Mouse (Mus musculus) layer of hippocampus, postnatal 10 days (tissue): ENCODE measurements around the gene Ntrk3. TPM values are rescaled to one million over a fixed set of nuclear protein-coding genes. Genes with fewer than 3 reads are reported as not detected.
A peak's percentile ranks its signal among the peaks of the same experiment; 100 is the strongest.

Experiments
- DNase-seq, 2 experiments: peaks; one replicate each; pipeline ENCODE4 v3.0.0; 2021; ENCODE audit warnings: low spot score in 2 of 2
- total RNA-seq, 2 experiments: library from RNA; stranded (reverse); gene quantifications; 2 replicates each; pipeline ENCODE4 v1.2.3; 2021

Ntrk3 gene
- total RNA-seq, 2 experiments from 2014 or later, result 173 to 199 TPM

DNA sequence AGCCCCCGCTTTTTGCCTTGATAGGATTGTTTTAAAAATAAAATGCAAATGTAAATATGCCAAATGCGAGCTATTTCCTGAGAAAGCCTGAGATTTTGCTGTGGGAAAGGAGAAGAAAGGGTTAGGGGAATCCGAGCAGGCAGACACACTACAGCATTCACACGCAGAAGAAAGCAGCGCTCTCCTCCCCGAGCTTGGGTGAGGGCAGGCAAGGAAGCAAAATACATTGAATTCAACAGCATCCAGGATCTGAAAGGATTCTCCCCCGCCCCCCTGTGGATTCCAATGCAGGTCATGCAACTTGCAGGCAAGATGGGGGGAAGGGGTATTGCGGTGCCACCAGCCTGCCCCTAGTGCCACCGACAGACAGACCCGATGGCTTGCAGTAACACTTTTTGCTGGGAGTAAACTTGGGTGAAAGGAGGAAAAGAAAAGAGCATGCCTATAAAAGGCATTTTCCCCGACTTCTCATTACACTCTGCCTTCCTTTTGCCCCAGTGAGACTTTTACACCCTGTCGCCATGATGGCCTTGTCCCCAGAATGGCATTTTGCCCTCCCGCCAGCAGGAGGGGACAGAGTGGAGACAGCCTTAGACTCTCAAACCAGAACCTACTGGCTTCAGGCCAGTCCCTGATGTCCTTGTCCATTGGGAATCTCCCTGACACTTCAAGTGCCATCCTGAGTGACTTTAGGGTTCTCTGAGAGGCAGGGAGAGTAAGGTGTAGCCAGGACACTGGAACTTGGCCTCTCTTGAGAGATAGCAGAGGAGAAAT, 158.2 kb downstream of the Ntrk3 start:
- peak; percentile 65 to 73 for DNase-seq

DNA sequence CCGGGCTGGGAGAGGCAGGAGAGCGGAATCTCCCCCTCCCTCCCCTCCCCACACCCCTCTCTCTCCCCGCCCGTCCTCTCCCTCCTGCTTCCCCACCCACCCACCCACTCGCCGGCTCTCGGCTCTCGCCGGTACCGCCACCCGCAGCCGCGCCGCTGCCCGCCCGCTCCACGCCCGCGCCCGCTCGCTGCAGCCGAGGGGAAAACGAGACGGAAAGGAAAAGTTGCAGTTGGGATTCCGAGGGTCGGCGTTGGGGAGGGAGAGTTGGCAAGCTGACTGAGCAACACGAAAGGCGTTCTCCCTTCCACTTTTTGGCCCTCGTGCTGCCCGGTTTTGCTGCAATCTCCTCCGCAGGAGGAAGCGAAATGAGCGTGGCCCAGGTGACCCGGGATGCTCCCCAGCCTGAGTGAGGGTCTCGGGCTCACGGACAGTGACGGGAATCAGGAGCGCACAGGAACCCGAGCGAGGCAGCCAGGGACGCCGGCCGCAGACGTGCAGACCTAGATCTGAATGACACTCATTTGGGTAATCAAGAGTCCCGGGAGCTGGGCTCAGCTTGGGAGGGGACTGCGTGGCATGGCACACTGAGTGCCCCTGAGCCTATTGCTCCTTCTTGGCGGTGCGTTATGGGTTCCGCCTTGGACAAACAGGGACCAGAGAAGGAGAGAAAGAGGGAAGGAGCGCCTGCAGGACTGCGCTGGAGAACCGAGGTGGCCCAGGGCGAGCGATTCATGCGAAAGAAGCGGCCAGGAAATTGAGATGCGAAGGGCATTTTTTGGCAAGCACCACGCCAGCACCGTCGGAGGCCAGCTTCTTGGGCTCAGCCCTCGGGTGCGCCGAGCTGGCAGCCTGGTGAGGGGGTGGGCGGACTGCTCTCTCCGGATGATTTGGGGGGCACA, 159.1 kb downstream of the Ntrk3 start:
- DNase-seq, result peak; percentile 70 to 71

DNA sequence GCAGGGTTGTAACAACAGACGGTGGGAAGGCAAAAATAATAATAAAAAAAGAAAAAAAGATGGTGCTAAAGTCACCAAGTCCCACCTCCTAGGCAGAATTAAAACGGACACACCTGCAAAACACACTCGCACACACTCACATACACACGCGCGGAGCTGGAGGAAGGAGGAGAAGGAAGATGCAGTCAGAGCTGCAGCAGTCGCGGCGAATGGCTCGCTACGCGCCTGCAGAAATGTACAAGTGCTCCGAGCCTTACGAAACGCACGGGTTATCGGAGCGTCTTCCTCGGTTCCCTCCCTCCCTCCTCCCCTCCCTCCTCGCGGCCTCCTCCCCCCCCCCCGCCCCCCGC, 159.7 kb downstream of the Ntrk3 start:
- DNase-seq, result peak; percentile 59 to 65

DNA sequence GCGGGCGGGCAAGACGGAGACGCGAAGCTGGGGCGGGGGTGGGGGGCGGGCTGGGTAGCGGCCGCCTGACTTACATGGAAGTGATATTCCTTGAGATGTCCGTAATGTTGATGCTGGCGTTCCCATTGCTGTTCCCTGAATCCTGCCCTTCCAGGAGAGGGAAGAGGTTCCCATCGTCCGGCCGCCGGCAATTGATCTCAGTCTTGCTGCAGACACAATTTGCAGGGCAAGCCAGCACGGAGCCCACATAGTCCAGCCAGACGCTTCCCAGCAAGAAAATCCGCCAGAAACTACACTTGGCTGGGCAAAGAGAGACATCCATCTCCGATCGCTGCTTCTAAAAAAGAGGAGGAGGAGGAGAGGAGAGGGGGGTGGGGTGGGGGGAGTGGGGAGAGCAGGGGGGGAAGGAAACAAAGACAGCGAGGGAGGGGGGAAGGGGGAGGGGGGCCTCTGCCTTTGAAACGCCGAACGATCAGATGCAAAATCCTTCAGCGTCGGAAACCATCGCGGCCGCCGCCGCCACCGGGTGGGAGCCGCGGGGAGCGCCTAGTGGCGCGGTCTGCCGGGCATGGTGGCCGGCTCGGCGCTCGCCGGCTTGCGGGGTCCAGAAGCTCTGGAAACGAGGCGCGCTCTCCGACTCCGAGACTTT, 160.2 kb downstream of the Ntrk3 start:
- peak in 1 of 2 experiments; percentile 53 for DNase-seq

DNA sequence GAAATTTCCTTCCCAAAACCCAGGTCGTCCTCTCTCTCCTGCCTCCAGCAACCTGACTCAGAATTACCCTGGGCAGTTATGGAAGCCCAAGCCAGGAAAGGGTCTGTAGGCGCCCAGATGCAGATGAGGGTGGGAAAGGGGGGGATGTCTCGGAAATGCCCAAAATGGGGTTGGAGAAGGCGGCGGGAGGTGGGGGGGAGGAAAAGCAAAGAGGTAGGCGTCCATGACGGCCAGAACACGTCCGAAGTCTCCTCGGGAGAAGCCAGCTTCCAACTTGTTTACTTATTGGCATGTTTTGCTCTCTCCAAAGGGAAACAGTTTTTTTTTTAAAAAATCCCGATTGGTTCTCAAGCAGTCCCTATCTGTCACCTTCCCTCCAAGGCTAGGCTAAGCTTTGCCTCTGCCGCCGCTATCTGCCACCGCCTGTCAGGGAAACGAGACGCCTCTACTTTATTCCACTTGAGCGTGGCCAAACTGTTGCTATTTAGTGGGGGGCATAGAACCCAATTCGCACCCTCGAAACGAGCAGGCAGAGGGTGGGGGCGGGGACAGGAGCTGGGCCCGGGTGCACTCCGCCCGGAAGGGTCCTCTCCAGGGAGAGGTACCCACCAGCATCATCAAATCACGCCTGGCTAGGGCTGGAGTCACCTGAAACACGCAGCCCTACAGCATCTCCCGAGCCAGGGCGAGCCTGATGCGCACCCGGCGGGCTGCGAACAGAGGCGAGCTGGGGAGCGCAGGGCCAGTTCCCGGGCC, 160.9 kb downstream of the Ntrk3 start:
- peak in 1 of 2 experiments; percentile 53 for DNase-seq

DNA sequence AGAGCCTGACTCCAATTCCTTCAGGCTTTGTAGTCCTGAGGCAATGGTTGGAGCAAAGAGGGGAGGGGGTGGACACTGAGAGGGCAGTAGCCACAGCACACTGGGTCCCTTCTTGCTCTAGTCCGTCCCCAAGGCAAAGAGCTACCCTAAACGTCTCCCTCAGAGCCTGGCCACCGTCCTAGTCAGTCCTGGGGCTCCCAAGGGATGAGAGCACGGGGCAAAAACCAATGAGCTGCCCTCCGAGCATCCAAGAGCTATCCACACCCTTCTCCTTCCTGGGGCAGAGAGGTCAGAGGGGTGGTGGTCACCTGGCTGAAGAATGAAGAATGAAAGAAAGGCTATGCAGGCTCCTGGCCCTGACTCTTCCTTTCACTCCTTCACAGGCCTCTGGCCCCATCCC, 161.6 kb downstream of the Ntrk3 start:
- no peak for DNase-seq

DNA sequence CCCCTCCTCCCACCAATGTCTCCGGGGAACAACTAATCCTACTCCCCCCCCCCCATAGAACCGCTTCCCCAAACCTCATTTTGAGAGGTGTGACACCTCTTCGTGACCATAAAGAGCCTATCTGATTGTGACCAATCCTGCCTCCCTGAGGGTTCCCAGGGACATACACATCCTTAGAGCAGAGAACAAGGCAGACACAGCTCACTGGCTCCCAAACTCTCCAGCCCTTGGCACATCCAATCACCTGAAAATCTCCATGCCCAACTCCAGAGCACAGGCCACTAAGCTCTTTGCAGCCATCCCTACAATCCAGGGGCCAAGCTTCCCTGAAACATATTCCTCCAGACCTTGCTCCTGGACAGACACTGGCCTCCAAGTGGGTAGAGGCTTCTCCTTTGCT, 162.3 kb downstream of the Ntrk3 start:
- DNase-seq, result no peak

DNA sequence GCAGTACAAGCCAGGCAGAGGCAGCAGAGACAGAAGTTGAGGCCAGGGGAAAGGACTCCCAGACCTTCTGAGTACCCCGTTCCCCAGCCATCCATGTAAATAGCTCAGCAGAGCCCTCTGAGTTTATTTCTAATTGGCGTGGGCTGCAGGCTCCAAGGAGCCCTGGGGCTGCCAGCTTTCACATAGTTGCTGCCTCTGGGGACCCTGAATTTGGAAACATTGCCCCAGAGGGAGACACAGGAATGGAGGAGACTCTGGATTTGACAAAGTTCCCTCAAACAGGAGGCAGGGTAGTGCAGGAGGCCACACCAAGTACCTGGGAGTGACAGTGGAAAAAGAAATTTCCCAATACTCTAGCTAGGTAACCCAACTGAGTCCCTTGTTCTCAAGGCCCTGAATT, 166.6 kb downstream of the Ntrk3 start:
- no peak for DNase-seq

DNA sequence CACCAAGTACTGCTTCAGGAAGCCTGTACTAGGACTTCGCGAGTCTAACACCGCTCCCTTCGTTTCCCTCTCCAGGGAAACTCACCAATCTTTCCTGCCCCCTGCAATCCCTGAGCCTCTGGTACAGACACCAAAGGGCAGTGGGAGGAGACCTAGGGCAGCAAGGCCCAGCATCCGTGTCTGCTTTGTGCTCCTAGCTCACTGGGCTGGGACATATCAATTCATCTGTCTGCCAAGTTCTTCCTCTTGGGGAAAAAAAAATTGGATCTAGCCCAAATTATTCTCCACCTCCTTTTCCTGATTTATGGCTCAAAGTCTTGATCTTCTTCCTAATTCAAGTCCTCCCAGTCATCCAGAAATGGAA, 168.6 kb downstream of the Ntrk3 start:
- no peak for DNase-seq

DNA sequence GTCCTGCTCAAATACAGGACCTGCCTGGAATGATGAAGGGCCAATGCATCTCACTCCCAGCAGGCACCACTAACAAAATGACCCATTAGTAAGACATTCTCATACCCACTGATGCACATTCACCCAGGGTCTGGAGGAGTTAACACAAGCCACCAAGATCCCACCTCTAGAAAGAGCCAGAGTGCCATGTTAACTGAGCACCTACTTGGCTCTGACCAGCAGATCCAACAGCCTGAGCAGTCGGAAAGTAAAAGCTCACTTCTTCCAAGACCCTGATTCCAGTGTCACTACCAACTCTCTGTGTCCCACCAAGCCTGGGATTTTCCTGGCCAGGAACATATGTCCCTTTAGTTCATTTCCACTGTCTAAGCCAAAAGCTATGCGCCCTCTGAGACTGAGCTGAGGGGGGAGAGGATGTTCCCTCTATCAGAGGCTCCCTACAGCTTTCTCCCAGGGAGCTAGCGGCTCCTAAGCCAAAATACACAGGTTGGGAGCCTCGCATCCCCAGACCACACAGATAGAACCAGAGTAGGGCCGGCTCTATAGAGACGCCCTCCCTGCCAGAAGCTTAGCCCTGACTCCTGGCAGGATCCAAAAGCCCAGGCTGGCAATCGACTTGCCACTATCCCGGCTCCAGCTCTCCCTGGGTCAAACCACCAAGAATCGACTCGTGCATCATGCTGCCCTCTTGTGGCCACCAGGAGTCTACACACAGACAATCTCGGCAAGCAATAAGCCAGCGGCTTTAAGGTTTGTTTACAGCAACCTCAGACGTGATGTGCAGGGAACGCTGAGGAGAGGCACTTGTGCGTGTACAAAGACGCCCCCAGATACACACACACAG, 169.2 kb downstream of the Ntrk3 start:
- DNase-seq, result peak; percentile 76 to 83

DNA sequence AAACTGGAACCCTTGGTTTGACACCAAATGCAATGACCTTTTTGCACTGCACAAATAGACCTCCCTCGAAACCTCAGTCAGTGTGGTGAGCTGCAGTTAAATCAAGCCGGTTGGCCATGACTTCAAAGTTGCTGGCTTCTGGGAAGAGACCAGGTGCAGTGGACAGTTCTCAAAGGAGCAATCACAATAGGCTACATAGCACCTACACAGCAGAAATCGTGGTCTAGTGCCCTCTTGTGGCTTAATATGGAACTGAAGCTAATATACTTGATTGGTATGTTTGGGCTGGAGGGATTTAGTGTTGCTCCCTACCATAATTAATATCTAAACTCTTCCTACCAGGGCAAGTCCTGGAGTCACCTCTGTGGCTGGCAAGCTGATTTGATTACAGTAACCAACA, 171.2 kb downstream of the Ntrk3 start:
- DNase-seq, result no peak

DNA sequence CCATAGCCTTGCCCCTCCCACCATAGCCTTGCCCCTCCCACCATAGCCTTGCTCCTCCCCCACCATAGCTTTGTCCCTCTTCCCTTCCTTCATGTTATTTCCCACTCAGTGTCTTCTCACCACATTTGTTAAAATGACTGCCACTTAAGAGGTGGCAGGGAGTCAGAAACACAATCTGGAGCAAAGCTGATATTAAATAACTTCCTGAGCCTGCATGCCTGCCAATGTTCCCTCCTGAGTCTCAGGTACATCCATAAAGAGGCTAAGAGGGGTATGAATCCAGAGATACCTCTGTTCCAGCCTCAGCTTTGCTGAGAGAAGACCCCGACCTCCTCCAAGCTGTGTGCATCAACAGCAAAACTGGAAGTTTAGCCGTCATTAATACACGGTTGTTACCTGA, 172.4 kb downstream of the Ntrk3 start:
- DNase-seq, result no peak

DNA sequence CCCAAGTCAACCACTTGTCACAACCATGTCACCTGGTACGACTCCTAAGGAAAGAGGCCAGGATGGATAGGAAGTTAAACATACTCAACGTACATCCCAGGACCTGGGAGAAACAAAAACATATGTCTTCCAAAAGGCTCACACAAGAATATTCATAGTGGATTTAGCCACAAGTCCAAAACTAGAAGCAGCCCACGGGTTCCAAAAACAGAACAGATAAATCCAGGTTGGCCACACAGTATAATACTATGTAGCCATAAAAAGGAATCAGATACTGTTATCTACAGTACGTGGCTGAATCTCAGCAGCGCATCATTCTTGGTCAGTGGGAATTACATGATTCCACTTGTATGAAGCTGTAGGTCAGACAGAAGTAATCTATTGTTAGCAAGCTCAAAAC, 179.3 kb downstream of the Ntrk3 start:
- no peak for DNase-seq

DNA sequence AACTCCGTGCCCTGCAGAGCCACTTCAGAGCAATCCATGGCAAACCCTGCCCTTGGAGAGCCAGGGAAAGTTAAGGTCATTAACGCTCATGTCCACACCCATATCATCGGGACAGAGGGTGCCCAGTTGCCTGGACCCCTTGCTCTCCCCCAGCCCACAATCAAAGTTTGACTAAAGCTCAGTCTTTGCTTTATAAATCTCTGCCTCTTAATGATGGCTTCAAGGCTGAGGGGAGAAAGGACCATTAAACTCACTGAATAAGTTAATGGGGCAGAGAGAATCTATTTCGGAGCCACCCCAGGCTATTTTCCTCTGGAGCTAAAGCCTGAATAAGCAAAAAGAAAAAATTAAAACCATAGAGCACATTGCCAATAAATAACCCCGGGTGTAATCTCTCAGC, 182.3 kb downstream of the Ntrk3 start:
- no peak for DNase-seq

DNA sequence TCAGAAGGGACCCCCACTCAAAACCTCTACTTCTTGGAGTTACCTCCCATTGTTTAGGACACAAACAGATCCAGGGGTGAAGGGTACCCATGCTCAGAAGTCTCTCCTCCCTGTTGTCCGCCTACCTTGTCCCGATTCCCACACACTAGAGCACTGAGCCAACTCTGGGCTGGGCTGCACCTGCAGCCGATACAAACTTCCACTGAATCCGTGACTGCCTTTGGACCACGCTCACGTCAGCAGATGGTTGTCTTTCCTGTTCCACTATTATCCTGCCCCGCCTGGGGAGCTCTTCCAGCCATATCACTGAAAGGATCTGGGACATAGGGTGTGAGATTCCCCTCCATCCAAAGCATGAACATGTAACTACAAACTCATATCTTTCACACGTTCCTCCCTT, 188.4 kb downstream of the Ntrk3 start:
- DNase-seq, result no peak

DNA sequence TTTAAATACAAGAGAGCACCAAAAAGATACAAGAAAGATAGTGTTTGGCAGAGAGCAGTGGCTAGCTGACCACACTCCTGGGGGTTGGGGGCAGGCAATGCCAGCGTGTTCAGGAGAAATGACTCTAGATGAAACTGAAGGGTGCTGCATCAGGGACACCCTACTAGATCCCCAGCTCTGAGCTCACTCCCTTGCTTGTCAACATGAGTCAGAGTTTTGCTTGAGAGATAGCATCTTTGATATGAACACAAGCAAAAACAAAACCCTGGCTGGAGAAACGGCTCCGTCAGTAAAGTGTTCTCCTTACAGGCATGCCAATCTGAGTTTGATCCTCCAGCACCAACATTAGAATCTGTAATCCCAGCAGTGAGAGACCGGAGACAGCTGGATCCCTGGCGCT, 189.1 kb downstream of the Ntrk3 start:
- no peak for DNase-seq

DNA sequence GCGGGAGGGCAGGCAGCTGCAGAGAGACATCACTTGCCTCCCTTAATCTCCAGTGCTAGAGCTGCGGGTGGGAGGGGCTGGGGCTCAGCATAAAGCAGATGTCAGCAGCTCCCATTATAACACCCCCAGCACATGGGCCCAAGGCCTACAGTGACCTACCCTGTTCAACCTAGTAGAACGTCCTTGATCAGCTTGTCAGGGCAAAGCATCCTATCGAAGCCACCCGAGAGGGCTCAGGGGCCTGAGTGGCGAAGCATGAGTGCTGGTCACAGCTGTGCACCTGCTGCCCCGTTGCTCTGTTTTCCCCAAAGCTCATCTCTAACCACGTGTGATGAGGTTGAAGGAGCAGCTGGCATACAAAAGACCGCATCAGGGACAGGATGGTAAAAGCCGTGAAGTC, 191.3 kb downstream of the Ntrk3 start:
- no peak for DNase-seq

DNA sequence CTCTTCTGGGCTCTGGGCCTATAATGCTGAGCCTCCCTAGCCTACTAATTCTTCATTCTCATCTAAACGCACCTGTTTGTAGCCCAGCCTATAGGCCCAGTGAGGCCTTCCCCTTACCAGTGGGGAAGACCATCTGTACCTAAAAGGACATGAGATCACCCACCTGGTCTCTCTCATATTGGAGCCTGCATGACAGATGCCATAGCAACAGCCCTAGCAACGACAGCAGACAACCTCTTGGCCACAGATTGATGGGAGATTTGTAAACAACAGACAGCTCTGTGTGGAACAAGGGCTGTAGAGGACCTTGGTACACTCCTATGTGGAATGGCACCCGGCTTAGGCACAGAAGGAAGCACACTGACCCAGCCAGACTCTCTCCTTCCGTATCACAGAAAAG, 195.3 kb downstream of the Ntrk3 start:
- DNase-seq, result no peak

DNA sequence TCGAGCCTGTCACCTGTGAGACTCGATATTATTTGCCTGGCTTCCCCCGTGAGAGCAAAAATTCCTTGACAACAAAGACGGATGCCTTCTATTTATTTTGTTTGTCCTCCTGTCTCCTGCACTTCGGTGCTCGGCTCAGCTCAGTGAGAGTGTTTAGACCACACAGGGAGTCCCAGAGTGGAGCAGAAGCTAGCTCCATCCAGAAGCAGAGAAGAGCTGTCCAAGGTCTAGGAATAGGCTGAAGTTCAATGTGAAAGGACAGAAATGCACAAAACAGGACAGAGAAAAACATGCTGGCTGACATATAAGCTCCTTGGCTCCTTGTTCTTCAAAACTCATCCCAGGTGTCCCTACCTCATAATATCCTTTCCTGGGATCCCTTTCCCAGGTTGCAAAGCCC, 207.5 kb downstream of the Ntrk3 start:
- DNase-seq, result no peak

DNA sequence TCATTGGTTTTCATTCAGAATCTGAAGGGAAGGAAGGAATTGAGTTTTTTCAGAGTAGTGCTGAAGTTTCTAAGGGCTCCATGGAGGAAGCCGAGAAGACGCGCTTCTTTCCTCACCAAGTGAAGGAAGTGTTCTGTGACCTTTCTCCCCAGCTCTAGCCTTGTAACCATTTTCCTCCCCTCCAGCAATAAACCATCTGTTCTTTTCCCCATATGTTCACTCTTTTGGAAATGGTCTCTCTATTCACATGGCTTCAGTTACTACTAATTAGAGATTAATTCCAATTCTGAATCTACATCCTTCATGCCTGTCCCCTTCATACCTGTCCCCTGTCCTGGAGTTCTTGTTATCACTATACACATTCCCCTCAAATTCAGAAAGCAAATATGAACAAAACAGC, 209.8 kb downstream of the Ntrk3 start:
- no peak for DNase-seq

DNA sequence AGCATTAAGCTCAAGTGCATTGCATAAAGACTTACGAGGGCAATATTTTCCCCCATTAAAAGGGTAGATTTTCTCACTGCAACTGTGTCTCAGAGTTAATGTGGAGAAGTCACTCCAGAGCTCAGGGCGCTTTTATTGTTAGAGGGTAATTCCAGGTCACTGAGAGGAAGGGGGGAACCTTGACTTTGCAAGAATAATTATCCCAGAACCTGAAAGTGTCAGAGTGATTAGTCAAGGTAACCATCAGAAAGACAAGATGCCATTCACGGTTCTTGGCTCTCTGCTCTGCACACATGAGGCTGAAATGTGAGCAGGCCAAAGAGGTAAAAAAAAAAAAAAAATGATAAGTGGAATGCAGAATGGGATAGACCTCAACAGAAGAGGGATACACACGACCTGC, 210.2 kb downstream of the Ntrk3 start:
- DNase-seq, result no peak
